Mouse (Mus musculus): ENCODE data around the gene Arhgef1.
"Not testable (repeated sequence)": the region's sequence is repeated elsewhere in the genome, so short reads cannot be mapped to it uniquely, and the experiment has no call there.

Arhgef1 gene

GRCm38 (mm10) chr7:24890281-24891216 is 12.2 kb upstream of the Arhgef1 start:
- peak; percentile 89 for DNase-seq (ENCODE audit: low spot score)

GRCm38 (mm10) chr7:24891241-24892124 is 11.2 kb upstream of the Arhgef1 start:
- DNase-seq (ENCODE audit: low spot score) = no peak

- DNase-seq (ENCODE audit: low spot score) = peak; percentile 18
Observed at GRCm38 (mm10) chr7:24892125-24892583, 10.6 kb upstream of the Arhgef1 start.

GRCm38 (mm10) chr7:24895749-24896148 is 7.0 kb upstream of the Arhgef1 start:
- DNase-seq (ENCODE audit: low spot score) = not testable (repeated sequence)

- DNase-seq (ENCODE audit: low spot score) = no peak
Observed at GRCm38 (mm10) chr7:24896269-24896668, 6.4 kb upstream of the Arhgef1 start.

- peak; percentile 46 for DNase-seq (ENCODE audit: low spot score)
Observed at GRCm38 (mm10) chr7:24897224-24897623, 5.5 kb upstream of the Arhgef1 start, which contains the start of gene Cd79a. Cd79a (plus strand) TSS chr7:24897381.

GRCm38 (mm10) chr7:24897959-24898358 is 4.8 kb upstream of the Arhgef1 start:
- DNase-seq (ENCODE audit: low spot score) = no peak

GRCm38 (mm10) chr7:24901114-24901513 is 1.6 kb upstream of the Arhgef1 start:
- no peak for DNase-seq (ENCODE audit: low spot score)

- peak; percentile 40 for DNase-seq (ENCODE audit: low spot score)
Observed at GRCm38 (mm10) chr7:24901842-24902241, 870 bp upstream of the Arhgef1 start.

- DNase-seq (ENCODE audit: low spot score) = no peak
Observed at GRCm38 (mm10) chr7:24902264-24902629, 465 bp upstream of the Arhgef1 start.

- no peak for DNase-seq (ENCODE audit: low spot score)
Observed at GRCm38 (mm10) chr7:24903444-24903825, 723 bp downstream of the Arhgef1 start.

- peak; percentile 99 for DNase-seq (ENCODE audit: low spot score)
Observed at GRCm38 (mm10) chr7:24904070-24904483, 1.4 kb downstream of the Arhgef1 start.

- DNase-seq (ENCODE audit: low spot score) = peak; percentile 76
Observed at GRCm38 (mm10) chr7:24904936-24905335, 2.2 kb downstream of the Arhgef1 start.

- no peak for DNase-seq (ENCODE audit: low spot score)
Observed at GRCm38 (mm10) chr7:24906551-24906950, 3.8 kb downstream of the Arhgef1 start.

GRCm38 (mm10) chr7:24907211-24907748 is 4.6 kb downstream of the Arhgef1 start:
- DNase-seq (ENCODE audit: low spot score) = peak; percentile 79

GRCm38 (mm10) chr7:24912480-24912879 is 9.8 kb downstream of the Arhgef1 start:
- no peak for DNase-seq (ENCODE audit: low spot score)

- no peak for DNase-seq (ENCODE audit: low spot score)
Observed at GRCm38 (mm10) chr7:24918763-24919323, 16.1 kb downstream of the Arhgef1 start.

- no peak for DNase-seq (ENCODE audit: low spot score)
Observed at GRCm38 (mm10) chr7:24919728-24920127, 17.0 kb downstream of the Arhgef1 start.

- DNase-seq (ENCODE audit: low spot score) = no peak
Observed at GRCm38 (mm10) chr7:24930475-24930874, 27.8 kb downstream of the Arhgef1 start.

GRCm38 (mm10) chr7:24931651-24932050 is 28.9 kb downstream of the Arhgef1 start:
- no peak for DNase-seq (ENCODE audit: low spot score)

GRCm38 (mm10) chr7:24943641-24944040 is 40.9 kb downstream of the Arhgef1 start:
- DNase-seq (ENCODE audit: low spot score) = no peak

All from lung, postnatal 25 days (tissue).